Mouse (Mus musculus) forebrain, embryonic 12.5 days (tissue): ENCODE results near the gene Mybl2. TPM values are rescaled to one million over a fixed set of nuclear protein-coding genes. Genes with fewer than 3 reads are reported as not detected.

Experiments
- ATAC-seq: fragments of 200-750 bp; cut with Nextera tagmentation; 2 replicates; pipeline ENCODE4 v1.8.0; 2017; ENCODE audit warnings: moderate TSS enrichment; ENCODE audit not compliant: low FRiP score
- H3K27ac ChIP-seq: fragments of 300-500 bp; sonication (generic); 2 replicates; pipeline ENCODE4 v1.5.1; 2016; ENCODE audit warnings: mild to moderate bottlenecking
- H3K27me3 ChIP-seq: fragments of 300-500 bp; sonication (generic); 2 replicates; pipeline ENCODE4 v1.6.1; 2016; ENCODE audit warnings: mild to moderate bottlenecking
- H3K36me3 ChIP-seq: fragments of 300-500 bp; sonication (generic); replicated peaks from 2 replicates; pipeline ENCODE4 v1.6.1; 2016; ENCODE audit warnings: mild to moderate bottlenecking
- H3K4me1 ChIP-seq: fragments of 300-500 bp; sonication (generic); 2 replicates; pipeline ENCODE4 v1.6.1; 2016
- H3K4me2 ChIP-seq: fragments of 300-500 bp; sonication (generic); 2 replicates; pipeline ENCODE4 v1.6.1; 2016; ENCODE audit warnings: mild to moderate bottlenecking, moderate library complexity
- H3K4me3 ChIP-seq: fragments of 300-500 bp; sonication (generic); replicated peaks from 2 replicates; pipeline ENCODE4 v1.5.1; 2016; ENCODE audit warnings: mild to moderate bottlenecking
- H3K9ac ChIP-seq: fragments of 300-500 bp; sonication (generic); 2 replicates; pipeline ENCODE4 v1.6.1; 2016; ENCODE audit warnings: mild to moderate bottlenecking
- H3K9me3 ChIP-seq: fragments of 300-500 bp; sonication (generic); 2 replicates; pipeline ENCODE4 v1.6.1; 2016
- WGBS: fragments of 180-500 bp; shearing (Covaris S2); methylation state at CpG from one replicate; pipeline ENCODE4 v1.1.7; 2016; 5-methylcytosine and 5-hydroxymethylcytosine counted together
- polyA plus RNA-seq: library from polyadenylated mRNA; unstranded; fragments of >200 nt; fragmentation: Nextera tagmentation; extraction: Ambion mirVana; gene quantifications from 2 replicates; pipeline ENCODE4 v1.2.1, GENCODE M21; 2016

Gene Mybl2
- polyA plus RNA-seq, 1 experiment from 2014 or later, result 41.5 TPM

- Histone ChIP-seq H3K36me3 (peaks cover 63% of the 10 kb centered on the region), H3K4me1 (no peaks in the 10 kb centered on the region), H3K4me2 (no peak overlapping the region)
Observed at GRCm38 (mm10) chr2:163074006-163074405, 19.5 kb downstream of the Mybl2 start.

GRCm38 (mm10) chr2:163074808-163075207, 20.3 kb downstream of the Mybl2 start:
- no peak overlapping the region for H3K9ac ChIP-seq
- no peak overlapping the region for H3K4me2 ChIP-seq
- no peaks in the 10 kb centered on the region for H3K4me1 ChIP-seq
- H3K9me3 ChIP-seq, result no peaks in the 10 kb centered on the region
- peaks cover 66% of the 10 kb centered on the region for H3K36me3 ChIP-seq
- H3K4me3 ChIP-seq, result no peak overlapping the region
- H3K27me3 ChIP-seq, result no peaks in the 10 kb centered on the region
- no peak; the same call in 1 of the 2 replicates for ATAC-seq
- no peak overlapping the region for H3K27ac ChIP-seq
- 92% methylated on average over 12 of the region's 12 CpGs for WGBS

More at GRCm38 (mm10) chr2:163074006-163074405, 19.5 kb downstream of the Mybl2 start:
- no peaks in the 10 kb centered on the region for H3K27me3 ChIP-seq
- no peak overlapping the region for H3K27ac ChIP-seq
- no peak overlapping the region for H3K4me3 ChIP-seq
- WGBS, result 87% methylated on average over 7 of the region's 7 CpGs
- H3K9me3 ChIP-seq, result no peaks in the 10 kb centered on the region
- ATAC-seq, result no peak
- no peak overlapping the region for H3K9ac ChIP-seq

- no peaks in the 10 kb centered on the region for H3K9me3 ChIP-seq
- H3K4me1 ChIP-seq, result no peaks in the 10 kb centered on the region
- no peak for ATAC-seq
- no peak overlapping the region for H3K4me3 ChIP-seq
- WGBS, result 75% methylated on average over 3 of the region's 3 CpGs
- no peak overlapping the region for H3K27ac ChIP-seq
- no peak overlapping the region for H3K9ac ChIP-seq
- no peak overlapping the region for H3K4me2 ChIP-seq
- H3K27me3 ChIP-seq, result no peaks in the 10 kb centered on the region
- peaks cover 66% of the 10 kb centered on the region for H3K36me3 ChIP-seq
Observed at GRCm38 (mm10) chr2:163075234-163075633, 20.7 kb downstream of the Mybl2 start.

GRCm38 (mm10) chr2:163079041-163079440, 24.6 kb downstream of the Mybl2 start:
- Histone ChIP-seq H3K36me3 (peaks cover 61% of the 10 kb centered on the region), H3K4me2 (no peak overlapping the region), H3K4me3 (no peak overlapping the region), H3K27me3 (no peaks in the 10 kb centered on the region), H3K27ac (no peak overlapping the region), H3K4me1 (no peaks in the 10 kb centered on the region), H3K9ac (no peak overlapping the region), H3K9me3 (no peaks in the 10 kb centered on the region)
- ATAC-seq, result no peak
- 96% methylated on average over 4 of the region's 4 CpGs for WGBS

GRCm38 (mm10) chr2:163082591-163082990, 28.1 kb downstream of the Mybl2 start:
- WGBS, result 88% methylated on average over 5 of the region's 5 CpGs
- ATAC-seq, result no peak
- Histone ChIP-seq H3K9ac (no peak overlapping the region), H3K36me3 (peaks cover 40% of the 10 kb centered on the region), H3K4me2 (no peak overlapping the region), H3K4me1 (no peaks in the 10 kb centered on the region), H3K9me3 (no peaks in the 10 kb centered on the region), H3K27ac (no peak overlapping the region), H3K27me3 (no peaks in the 10 kb centered on the region), H3K4me3 (no peak overlapping the region)

GRCm38 (mm10) chr2:163084519-163084918, 30.0 kb downstream of the Mybl2 start:
- Histone ChIP-seq H3K4me2 (no peak overlapping the region), H3K9ac (no peak overlapping the region), H3K4me3 (no peak overlapping the region), H3K4me1 (no peaks in the 10 kb centered on the region), H3K27me3 (no peaks in the 10 kb centered on the region), H3K36me3 (peaks cover 29% of the 10 kb centered on the region), H3K9me3 (no peaks in the 10 kb centered on the region), H3K27ac (no peak overlapping the region)
- no peak for ATAC-seq
- 95% methylated on average over 3 of the region's 3 CpGs for WGBS

GRCm38 (mm10) chr2:163085047-163085446, 30.6 kb downstream of the Mybl2 start:
- Histone ChIP-seq H3K27me3 (no peaks in the 10 kb centered on the region), H3K9me3 (no peaks in the 10 kb centered on the region), H3K27ac (no peak overlapping the region), H3K4me3 (no peak overlapping the region), H3K9ac (no peak overlapping the region), H3K4me2 (no peak overlapping the region), H3K4me1 (no peaks in the 10 kb centered on the region), H3K36me3 (peaks cover 25% of the 10 kb centered on the region)
- 91% methylated on average over 6 of the region's 6 CpGs for WGBS
- no peak for ATAC-seq

- 88% methylated on average over 8 of the region's 8 CpGs for WGBS
- no peak overlapping the region for H3K4me2 ChIP-seq
- ATAC-seq, result no peak
Observed at GRCm38 (mm10) chr2:163086561-163086960, 32.1 kb downstream of the Mybl2 start.

GRCm38 (mm10) chr2:163087728-163088127, 33.2 kb downstream of the Mybl2 start, which contains the start of gene Gtsf1l:
Gtsf1l (minus strand) TSS chr2:163087855.
- no peak within 1 kb of the TSS for H3K4me3 ChIP-seq
- WGBS, result 92% methylated on average over 9 of the region's 9 CpGs
- H3K9ac ChIP-seq, result no peak within 1 kb of the TSS
- no peak within 1 kb of the TSS for H3K4me2 ChIP-seq
- H3K27ac ChIP-seq, result no peak within 1 kb of the TSS
- ATAC-seq, result no peak
- H3K9me3 ChIP-seq, result no peaks in the 10 kb centered on the region
- H3K36me3 ChIP-seq, result peaks cover 12% of the 10 kb centered on the region; the same call in 1 of the 2 replicates
- H3K4me1 ChIP-seq, result no peaks in the 10 kb centered on the region
- no peaks in the 10 kb centered on the region for H3K27me3 ChIP-seq

More at GRCm38 (mm10) chr2:163086561-163086960, 32.1 kb downstream of the Mybl2 start:
- H3K4me3 ChIP-seq, result no peak overlapping the region
- H3K36me3 ChIP-seq, result peaks cover 18% of the 10 kb centered on the region; the same call in 1 of the 2 replicates
- H3K4me1 ChIP-seq, result no peaks in the 10 kb centered on the region
- H3K9ac ChIP-seq, result no peak overlapping the region
- H3K27me3 ChIP-seq, result no peaks in the 10 kb centered on the region
- H3K27ac ChIP-seq, result no peak overlapping the region
- no peaks in the 10 kb centered on the region for H3K9me3 ChIP-seq

- H3K9me3 ChIP-seq, result no peaks in the 10 kb centered on the region
- peaks cover 5% of the 10 kb centered on the region; the same call in 1 of the 2 replicates for H3K36me3 ChIP-seq
- no peak overlapping the region for H3K4me3 ChIP-seq
- H3K27ac ChIP-seq, result no peak overlapping the region
- no peaks in the 10 kb centered on the region for H3K4me1 ChIP-seq
- H3K4me2 ChIP-seq, result no peak overlapping the region
- WGBS, result 78% methylated on average over 5 of the region's 5 CpGs
- ATAC-seq, result no peak
- no peaks in the 10 kb centered on the region for H3K27me3 ChIP-seq
- H3K9ac ChIP-seq, result no peak overlapping the region
Observed at GRCm38 (mm10) chr2:163089475-163090123, 35.1 kb downstream of the Mybl2 start.

- Histone ChIP-seq H3K4me3 (no peak overlapping the region), H3K27ac (no peak overlapping the region), H3K4me2 (no peak overlapping the region), H3K36me3 (no peaks in the 10 kb centered on the region), H3K9me3 (no peaks in the 10 kb centered on the region), H3K9ac (no peak overlapping the region), H3K4me1 (0 out of 2 replicates have a peak, but pooled peaks cover 5% of the 10 kb centered on the region), H3K27me3 (peaks cover 8% of the 10 kb centered on the region; the same call in 1 of the 2 replicates)
- WGBS, result 93% methylated on average over 9 of the region's 10 CpGs
- no peak for ATAC-seq
Observed at GRCm38 (mm10) chr2:163094909-163095308, 40.4 kb downstream of the Mybl2 start.

- no peak for ATAC-seq
- H3K4me2 ChIP-seq, result no peak overlapping the region
- no peaks in the 10 kb centered on the region for H3K9me3 ChIP-seq
- H3K27me3 ChIP-seq, result peaks cover 13% of the 10 kb centered on the region; the same call in 1 of the 2 replicates
- no peak overlapping the region for H3K27ac ChIP-seq
- H3K4me1 ChIP-seq, result 0 out of 2 replicates have a peak, but pooled peaks cover 6% of the 10 kb centered on the region
- H3K36me3 ChIP-seq, result no peaks in the 10 kb centered on the region
- 71% methylated on average over 3 of the region's 3 CpGs for WGBS
- no peak overlapping the region for H3K4me3 ChIP-seq
- H3K9ac ChIP-seq, result no peak overlapping the region
Observed at GRCm38 (mm10) chr2:163095784-163096183, 41.3 kb downstream of the Mybl2 start.

GRCm38 (mm10) chr2:163099919-163100318, 45.4 kb downstream of the Mybl2 start:
- H3K4me1 ChIP-seq, result peaks cover 23% of the 10 kb centered on the region
- H3K27me3 ChIP-seq, result peaks cover 17% of the 10 kb centered on the region; the same call in 1 of the 2 replicates
- H3K4me2 ChIP-seq, result no peak overlapping the region
- ATAC-seq, result no peak
- H3K4me3 ChIP-seq, result no peak overlapping the region
- no peaks in the 10 kb centered on the region for H3K9me3 ChIP-seq
- no peaks in the 10 kb centered on the region for H3K36me3 ChIP-seq
- H3K27ac ChIP-seq, result no peak overlapping the region
- 57% methylated on average over 8 of the region's 8 CpGs for WGBS
- H3K9ac ChIP-seq, result no peak overlapping the region
